Mouse (Mus musculus) forebrain, embryonic 14.5 days (tissue): Measurements from ENCODE around the gene Mta1. TPM values are rescaled to one million over a fixed set of nuclear protein-coding genes. Genes with fewer than 3 reads are reported as not detected.

ENCODE experiments used
- ATAC-seq: fragments of 200-750 bp; cut with Nextera tagmentation; 2 replicates; pipeline ENCODE4 v1.8.0; 2017; ENCODE audit warnings: mild to moderate bottlenecking, moderate library complexity
- DNase-seq: peaks from one replicate; pipeline ENCODE4 v3.0.0-alpha.2; 2015; ENCODE audit warnings: low spot score
- H3K27ac ChIP-seq: fragments of 300-500 bp; sonication (generic); 2 replicates; pipeline ENCODE4 v1.5.1; 2014; ENCODE audit warnings: low read depth, mild to moderate bottlenecking, control low read depth, low read length, moderate library complexity
- H3K27me3 ChIP-seq: fragments of 300-500 bp; sonication (generic); replicated peaks from 2 replicates; pipeline ENCODE4 v1.6.1; 2014; ENCODE audit warnings: low read length, control low read depth, mixed read lengths; ENCODE audit not compliant: control insufficient read depth, insufficient read depth
- H3K36me3 ChIP-seq: fragments of 300-500 bp; sonication (generic); 2 replicates; pipeline ENCODE4 v1.6.1; 2014; ENCODE audit warnings: low read length, control low read depth; ENCODE audit not compliant: control insufficient read depth, insufficient read depth
- H3K4me1 ChIP-seq: fragments of 300-500 bp; sonication (generic); 2 replicates; pipeline ENCODE4 v1.6.1; 2014; ENCODE audit warnings: antibody characterized with exemption, low read length, control low read depth; ENCODE audit not compliant: control insufficient read depth, insufficient read depth
- H3K4me2 ChIP-seq: fragments of 300-500 bp; sonication (generic); 2 replicates; pipeline ENCODE4 v1.6.1; 2014; ENCODE audit warnings: mild to moderate bottlenecking, control low read depth, low read length
- H3K4me3 ChIP-seq: fragments of 300-500 bp; sonication (generic); 2 replicates; pipeline ENCODE4 v1.5.1; 2014; ENCODE audit warnings: low read depth, low read length, control low read depth
- H3K9ac ChIP-seq: fragments of 300-500 bp; sonication (generic); 2 replicates; pipeline ENCODE4 v1.6.1; 2014; ENCODE audit warnings: mild to moderate bottlenecking, low read length, control low read depth, moderate library complexity
- H3K9me3 ChIP-seq: fragments of 300-500 bp; sonication (generic); replicated peaks from 2 replicates; pipeline ENCODE4 v1.6.1; 2016; ENCODE audit warnings: low read length, control low read depth, mixed read lengths; ENCODE audit not compliant: control insufficient read depth
- WGBS: fragments of 180-500 bp; shearing (Covaris S2); extraction: QIAGEN DNeasy Blood & Tissue Kit; methylation state at CpG from one replicate; pipeline ENCODE4 v1.1.7; 2014; 5-methylcytosine and 5-hydroxymethylcytosine counted together
- polyA plus RNA-seq: library from polyadenylated mRNA; unstranded; fragments of >200 nt; fragmentation: Nextera tagmentation; extraction: Ambion mirVana; gene quantifications from 2 replicates; pipeline ENCODE4 v1.2.1, GENCODE M21; 2014

Mta1 gene
- polyA plus RNA-seq, 1 experiment from 2014 or later: 18.7 TPM

DNA sequence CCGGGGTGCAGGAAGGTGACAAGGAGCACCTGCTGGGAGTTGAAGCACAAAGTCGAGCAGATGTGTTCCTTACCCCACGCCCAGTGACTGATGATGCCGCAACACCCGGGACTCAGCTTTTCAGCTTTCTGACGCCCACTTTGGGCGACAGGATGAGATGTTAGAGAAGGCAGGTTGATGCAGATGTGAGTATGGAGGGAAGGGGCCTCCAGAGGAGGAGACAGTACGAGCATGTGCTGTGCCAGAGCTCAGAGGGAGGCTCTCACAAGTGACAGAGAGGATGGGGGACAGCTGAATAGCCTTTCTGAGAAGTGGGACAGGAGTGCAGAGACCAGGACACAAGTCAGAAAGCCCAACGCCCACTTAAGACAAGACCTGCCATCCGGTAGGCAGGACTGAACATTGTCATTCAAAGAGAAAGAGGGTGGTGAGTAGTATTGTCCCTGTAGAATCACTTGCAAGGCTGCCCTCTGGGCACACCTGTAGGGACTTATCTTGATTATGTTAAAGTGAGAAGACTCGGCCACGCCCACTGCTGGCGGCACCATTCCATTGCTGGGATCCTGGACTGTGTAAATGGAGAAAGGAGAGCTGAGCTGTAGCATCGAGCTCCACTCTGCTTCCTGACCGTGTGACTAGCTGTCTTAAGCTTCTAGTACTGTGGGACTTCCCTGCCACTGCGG is 16.9 kb downstream of the Mta1 start:
- H3K4me3 ChIP-seq: no peak overlapping the region
- H3K4me2 ChIP-seq: no peak overlapping the region
- H3K36me3 ChIP-seq: peaks cover 56% of the 10 kb centered on the region
- 88% methylated on average over 16 of the region's 16 CpGs for WGBS
- no peaks in the 10 kb centered on the region for H3K4me1 ChIP-seq
- no peak overlapping the region for H3K27ac ChIP-seq
- no peaks in the 10 kb centered on the region for H3K27me3 ChIP-seq
- no peak for DNase-seq
- H3K9ac ChIP-seq: no peak overlapping the region
- H3K9me3 ChIP-seq: no peaks in the 10 kb centered on the region
- no peak for ATAC-seq

DNA sequence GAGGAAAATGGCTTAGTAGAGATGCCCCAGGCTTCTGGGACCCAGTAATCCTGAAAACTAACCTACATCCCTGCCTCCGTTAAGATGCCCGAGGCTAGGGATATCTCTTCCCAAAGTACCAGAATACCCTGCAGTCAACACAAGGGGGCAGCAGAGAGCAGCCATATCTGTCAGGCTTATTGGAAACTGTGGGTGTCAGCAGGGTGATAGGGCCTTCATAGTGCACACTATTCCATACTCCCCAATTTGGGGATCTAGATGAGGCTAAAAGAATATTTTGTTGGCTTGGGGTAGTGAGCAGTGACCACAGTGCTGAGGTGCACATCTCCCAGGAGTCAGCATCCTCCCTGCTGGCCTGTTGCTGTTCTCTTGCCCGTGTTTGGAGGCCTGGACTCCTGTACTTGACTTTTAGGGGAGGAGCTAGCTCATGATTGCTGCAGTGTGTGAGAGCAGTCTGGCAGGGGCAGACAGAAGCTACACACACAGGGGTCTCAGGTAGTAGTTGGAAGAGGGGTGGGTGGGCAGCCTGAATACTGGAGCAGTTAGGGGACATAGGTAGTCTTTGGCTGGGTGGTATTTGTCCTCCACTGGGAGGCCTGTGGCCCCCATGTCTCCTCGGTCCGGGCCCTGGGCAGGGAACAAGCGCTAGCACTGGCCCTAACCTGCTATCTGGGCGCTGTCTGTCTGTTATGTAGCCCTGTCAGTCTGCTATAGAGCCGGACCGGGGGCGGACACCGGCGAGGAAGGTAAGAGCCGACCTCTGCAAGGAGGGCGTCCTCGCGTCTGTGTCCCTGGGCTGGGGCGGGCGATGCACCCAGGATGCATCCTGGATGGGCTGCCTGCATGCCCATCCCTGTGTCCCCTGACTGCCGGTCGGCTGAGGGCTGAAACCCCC is 21.7 kb downstream of the Mta1 start:
- ATAC-seq (peak; percentile 71; the same call in 1 of the 2 replicates), DNase-seq (peak; percentile 89)
- WGBS: 86% methylated on average over 20 of the region's 20 CpGs
- Histone ChIP-seq H3K27ac (no peak overlapping the region), H3K4me2 (no peak overlapping the region), H3K27me3 (no peaks in the 10 kb centered on the region), H3K4me1 (no peaks in the 10 kb centered on the region), H3K4me3 (no peak overlapping the region), H3K9me3 (no peaks in the 10 kb centered on the region), H3K9ac (no peak overlapping the region), H3K36me3 (peaks cover 88% of the 10 kb centered on the region)

DNA sequence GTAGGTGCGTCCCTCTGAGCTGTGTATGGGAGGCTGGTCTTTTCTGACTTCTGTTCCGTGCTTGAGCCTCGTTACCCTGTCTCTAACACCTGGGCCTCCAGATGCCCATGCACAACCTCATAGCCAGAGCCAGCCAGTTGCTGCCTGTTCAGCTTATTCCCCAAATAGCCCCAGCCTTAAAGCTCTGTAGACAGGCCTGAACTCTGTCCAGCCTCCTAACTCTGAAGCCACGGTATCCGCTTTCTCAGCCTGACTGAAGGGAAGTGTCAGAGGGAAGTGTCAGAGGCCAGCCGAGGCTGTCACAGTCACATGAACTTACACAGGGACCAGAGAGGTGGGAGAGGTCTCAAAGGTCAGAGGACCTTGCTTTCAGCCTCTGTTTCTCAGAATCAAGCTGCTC is 26.6 kb downstream of the Mta1 start:
- 90% methylated on average over 6 of the region's 6 CpGs for WGBS

DNA sequence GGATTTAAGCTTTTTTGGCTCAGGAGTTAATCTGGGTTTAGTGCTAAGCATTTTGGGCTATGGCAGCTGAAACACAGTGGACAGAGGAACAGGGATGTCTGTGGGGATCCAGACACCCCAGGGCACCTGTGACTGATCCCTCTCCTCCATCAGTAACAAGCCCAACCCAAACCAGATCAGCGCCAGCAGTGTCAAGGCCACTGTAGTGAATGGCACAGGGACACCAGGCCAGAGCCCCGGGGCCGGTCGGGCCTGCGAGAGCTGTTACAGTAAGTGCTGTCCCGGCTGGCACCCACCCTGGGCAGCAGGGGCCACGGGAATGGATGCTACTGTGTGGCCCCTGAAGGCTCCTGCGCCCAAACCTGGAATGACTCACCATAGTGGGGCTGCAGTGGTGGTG is 32.7 kb downstream of the Mta1 start:
- Histone ChIP-seq H3K4me3 (no peak overlapping the region), H3K9ac (no peak overlapping the region), H3K9me3 (no peaks in the 10 kb centered on the region), H3K4me1 (no peaks in the 10 kb centered on the region), H3K27me3 (no peaks in the 10 kb centered on the region), H3K4me2 (no peak overlapping the region), H3K36me3 (peaks cover 100% of the 10 kb centered on the region), H3K27ac (no peak overlapping the region)
- no peak for ATAC-seq
- 98% methylated on average over 8 of the region's 8 CpGs for WGBS
- DNase-seq: no peak

More for the DNA sequence above, 26.6 kb downstream of the Mta1 start:
- Histone ChIP-seq H3K36me3 (peaks cover 100% of the 10 kb centered on the region), H3K27ac (no peak overlapping the region), H3K4me2 (no peak overlapping the region), H3K4me3 (no peak overlapping the region), H3K4me1 (no peaks in the 10 kb centered on the region), H3K9me3 (no peaks in the 10 kb centered on the region), H3K9ac (no peak overlapping the region), H3K27me3 (no peaks in the 10 kb centered on the region)
- DNase-seq: no peak
- no peak for ATAC-seq

DNA sequence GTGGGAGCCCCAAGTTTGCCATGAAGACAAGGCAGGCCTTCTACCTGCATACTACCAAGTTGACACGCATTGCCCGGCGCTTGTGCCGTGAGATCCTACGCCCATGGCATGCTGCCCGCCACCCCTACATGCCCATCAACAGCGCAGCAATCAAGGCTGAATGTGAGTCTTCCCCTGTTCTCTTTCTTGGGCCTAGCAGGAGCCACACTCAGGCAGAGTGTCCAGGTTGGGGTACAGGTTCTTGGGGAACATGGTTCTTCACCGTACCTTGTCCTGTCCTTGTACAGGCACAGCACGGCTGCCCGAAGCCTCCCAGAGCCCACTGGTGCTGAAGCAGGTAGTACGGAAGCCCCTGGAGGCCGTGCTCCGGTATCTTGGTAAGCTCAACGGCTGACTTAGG is 33.5 kb downstream of the Mta1 start:
- Histone ChIP-seq H3K4me1 (no peaks in the 10 kb centered on the region), H3K27me3 (no peaks in the 10 kb centered on the region), H3K27ac (no peak overlapping the region), H3K36me3 (peaks cover 100% of the 10 kb centered on the region), H3K9ac (no peak overlapping the region), H3K9me3 (no peaks in the 10 kb centered on the region), H3K4me2 (no peak overlapping the region), H3K4me3 (no peak overlapping the region)
- DNase-seq (no peak), ATAC-seq (no peak)
- 98% methylated on average over 14 of the region's 14 CpGs for WGBS

DNA sequence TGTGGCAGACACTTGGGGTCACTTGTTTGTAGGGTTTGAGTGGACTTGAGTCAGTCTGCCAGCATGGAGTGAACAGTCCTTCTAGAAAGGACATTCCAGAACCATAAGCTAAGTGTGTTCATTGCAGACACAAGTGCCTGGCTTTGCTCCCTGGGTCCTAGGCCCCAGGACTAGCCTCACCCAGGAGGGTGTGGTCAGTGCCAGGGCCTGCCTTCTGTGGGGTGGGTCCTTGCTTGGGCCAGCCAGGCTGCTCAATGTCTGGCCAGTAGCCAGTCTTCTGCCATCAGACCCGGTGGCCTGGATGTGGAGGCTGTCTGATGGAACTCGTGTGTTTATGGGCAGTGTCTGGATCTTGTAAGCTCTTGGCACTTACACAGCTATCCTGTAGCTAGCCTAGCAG is 34.5 kb downstream of the Mta1 start:
- Histone ChIP-seq H3K27me3 (no peaks in the 10 kb centered on the region), H3K9me3 (no peaks in the 10 kb centered on the region), H3K9ac (no peak overlapping the region), H3K4me2 (no peak overlapping the region), H3K4me3 (no peak overlapping the region), H3K4me1 (no peaks in the 10 kb centered on the region), H3K36me3 (peaks cover 100% of the 10 kb centered on the region), H3K27ac (no peak overlapping the region)
- no peak for DNase-seq
- 82% methylated on average over 2 of the region's 2 CpGs for WGBS
- no peak for ATAC-seq

DNA sequence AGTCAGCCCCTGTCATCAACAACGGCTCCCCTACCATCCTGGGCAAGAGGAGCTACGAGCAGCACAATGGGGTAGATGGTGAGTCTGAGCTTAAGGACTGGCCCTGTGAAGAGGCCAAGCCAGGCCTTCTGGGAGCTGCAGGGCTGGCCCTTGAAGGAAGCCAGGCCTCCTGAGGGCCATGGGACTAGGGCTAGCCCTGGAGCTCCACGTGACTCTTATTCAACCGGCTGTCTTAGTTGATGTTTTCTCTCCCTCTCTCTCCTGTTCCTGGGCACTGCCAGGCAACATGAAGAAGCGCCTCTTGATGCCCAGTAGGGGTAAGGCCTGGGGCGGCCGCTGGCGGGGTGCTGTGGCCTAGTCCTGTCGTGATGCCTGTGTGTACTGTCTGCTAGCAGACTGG is 35.2 kb downstream of the Mta1 start:
- no peaks in the 10 kb centered on the region for H3K27me3 ChIP-seq
- no peak overlapping the region for H3K9ac ChIP-seq
- H3K27ac ChIP-seq: no peak overlapping the region
- WGBS: 89% methylated on average over 9 of the region's 9 CpGs
- DNase-seq (no peak), ATAC-seq (no peak)
- H3K4me3 ChIP-seq: no peak overlapping the region
- H3K4me2 ChIP-seq: no peak overlapping the region
- H3K36me3 ChIP-seq: peaks cover 100% of the 10 kb centered on the region
- H3K4me1 ChIP-seq: no peaks in the 10 kb centered on the region; the same call in 1 of the 2 replicates
- H3K9me3 ChIP-seq: no peaks in the 10 kb centered on the region

DNA sequence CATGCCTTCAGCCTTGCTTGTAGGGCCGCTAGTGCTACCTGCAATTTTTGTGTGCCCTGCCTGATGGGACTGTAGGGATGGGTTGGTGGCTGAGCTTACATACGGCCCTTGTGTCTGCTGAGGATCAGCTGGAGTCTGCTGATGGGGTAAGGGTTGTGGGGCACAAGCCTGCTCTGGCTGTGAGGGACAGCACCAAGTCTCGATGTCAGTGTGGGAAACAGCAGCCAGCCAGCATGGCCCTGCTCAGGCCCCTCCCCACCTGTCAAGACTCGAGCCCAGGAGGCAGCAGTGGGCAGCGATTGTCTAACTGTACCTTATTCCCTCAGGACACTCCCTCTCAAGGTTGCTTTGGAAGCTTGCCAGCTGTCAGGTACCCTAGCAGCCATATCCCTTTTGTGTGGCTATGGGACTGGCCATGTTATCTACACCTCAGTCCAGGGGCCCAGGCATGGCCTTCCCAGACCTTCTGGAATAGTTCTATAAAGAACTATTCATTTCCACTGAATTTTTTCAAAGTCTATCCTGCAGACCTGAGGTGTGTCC is 35.9 kb downstream of the Mta1 start:
- Histone ChIP-seq H3K4me1 (peaks cover 6% of the 10 kb centered on the region), H3K9me3 (no peaks in the 10 kb centered on the region), H3K27ac (no peak overlapping the region), H3K4me3 (no peak overlapping the region), H3K36me3 (peaks cover 96% of the 10 kb centered on the region), H3K4me2 (no peak overlapping the region), H3K27me3 (no peaks in the 10 kb centered on the region), H3K9ac (no peak overlapping the region)
- 75% methylated on average over 5 of the region's 5 CpGs for WGBS
- ATAC-seq (no peak), DNase-seq (no peak)

DNA sequence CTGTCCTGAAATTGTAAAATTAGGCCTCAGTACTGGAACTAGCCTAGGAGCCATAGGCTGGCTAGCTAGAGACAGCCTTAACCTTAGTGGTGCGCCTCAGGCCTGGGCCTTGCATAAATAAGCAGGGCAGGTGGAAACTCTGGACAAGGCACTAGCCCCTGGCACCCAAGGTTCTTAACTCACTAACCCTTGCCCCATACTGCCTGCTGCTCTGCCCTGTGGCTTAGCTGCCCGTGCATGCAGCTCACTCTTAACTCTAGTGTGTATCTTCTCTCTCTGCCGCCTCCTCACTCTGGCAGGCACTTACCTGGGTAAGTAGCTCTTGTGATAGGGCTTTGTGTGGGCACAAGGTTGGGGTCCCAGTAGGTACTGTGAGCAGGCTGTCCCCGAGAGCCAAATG is 36.4 kb downstream of the Mta1 start:
- no peak overlapping the region for H3K27ac ChIP-seq
- H3K9me3 ChIP-seq: no peaks in the 10 kb centered on the region
- H3K4me1 ChIP-seq: peaks cover 12% of the 10 kb centered on the region
- peaks cover 90% of the 10 kb centered on the region for H3K36me3 ChIP-seq
- WGBS: 96% methylated on average over 4 of the region's 4 CpGs
- ATAC-seq: no peak
- no peak overlapping the region for H3K9ac ChIP-seq
- no peak overlapping the region for H3K4me2 ChIP-seq
- no peaks in the 10 kb centered on the region for H3K27me3 ChIP-seq
- no peak for DNase-seq
- no peak overlapping the region for H3K4me3 ChIP-seq
